Mouse (Mus musculus) left cerebral cortex, postnatal 10 days (tissue): ENCODE measurements around the gene Cetn4. TPM values are rescaled to one million over a fixed set of nuclear protein-coding genes. Genes with fewer than 3 reads are reported as not detected.

Experiments used
- DNase-seq, 2 experiments: peaks; one replicate each; pipeline ENCODE4 v3.0.0; 2021 to 2022; ENCODE audit warnings: low spot score in 2 of 2, mixed read lengths in 1 of 2; ENCODE audit errors: extremely low spot score in 1 of 2
- intact Hi-C: fragments of 180-260 bp; cut with DNase I; formaldehyde crosslinking; loops from one replicate; pipeline ENCODE4 v1.15.1; 2025
- total RNA-seq, 2 experiments: library from RNA; stranded (reverse); gene quantifications; 2 replicates each; pipeline ENCODE4 v1.2.3; 2021

The Cetn4 gene
- total RNA-seq, 2 experiments from 2014 or later: 4.1 to 4.8 TPM

GRCm38 (mm10) chr3:37257776-37258175 lies 54.7 kb downstream of the Cetn4 start:
- no peak for DNase-seq
- intact Hi-C loops: no loop called here

Other genes with a start within 250 kb of the Cetn4 start
- not detected for gene Adad1, start 249.2 kb downstream of the Cetn4 start, total RNA-seq
- gene Il2, start 186.7 kb downstream of the Cetn4 start, total RNA-seq: not detected
- gene Il21, start 80.1 kb downstream of the Cetn4 start, total RNA-seq: not detected
- gene Bbs12, start 154 bp downstream of the Cetn4 start, total RNA-seq: 1 to 10 TPM; 4.0 to 4.5 TPM
- gene Fgf2, start 35.6 kb upstream of the Cetn4 start, total RNA-seq: 1 to 10 TPM; 1.9 to 4.4 TPM
- gene Spata5, start 107.2 kb upstream of the Cetn4 start, total RNA-seq: 10 to 100 TPM; 17.8 to 24.8 TPM
- gene Nudt6, start 107.5 kb upstream of the Cetn4 start, total RNA-seq: 1 to 10 TPM; 8.1 to 8.8 TPM